Mouse (Mus musculus) lung, postnatal 36 days (tissue): ENCODE measurements at regions not wholly inside any gene's neighbourhood (a gene's known extent, or its start where the extent isn't known, plus 50 kb on each side); places are given as distances from the start of the nearest gene placed in this dataset.

ENCODE experiments used
- DNase-seq: peaks from one replicate; pipeline ENCODE4 v3.0.0; 2022; ENCODE audit warnings: mixed read lengths

GRCm38 (mm10) chr2:178597084-178597470, 166.7 kb downstream of the Cdh26 start:
- no peak for DNase-seq

- no peak for DNase-seq
These were observed 168.0 kb downstream of the Cdh26 start for GRCm38 (mm10) chr2:178598371-178598770.

- no peak for DNase-seq
These were observed 168.5 kb downstream of the Cdh26 start for GRCm38 (mm10) chr2:178598836-178599235.

GRCm38 (mm10) chr2:178603443-178603842, 173.1 kb downstream of the Cdh26 start:
- no peak for DNase-seq

- peak; percentile 75 for DNase-seq
These were observed 176.4 kb downstream of the Cdh26 start for GRCm38 (mm10) chr2:178606733-178607132.

GRCm38 (mm10) chr2:178610211-178610975, 180.1 kb downstream of the Cdh26 start:
- DNase-seq, result no peak

GRCm38 (mm10) chr2:178614761-178615160, 184.4 kb downstream of the Cdh26 start:
- DNase-seq, result no peak

GRCm38 (mm10) chr2:178622801-178623200, 192.5 kb downstream of the Cdh26 start:
- DNase-seq, result no peak

- DNase-seq, result no peak
These were observed 194.1 kb downstream of the Cdh26 start for GRCm38 (mm10) chr2:178624475-178624874.

GRCm38 (mm10) chr2:178624907-178625306, 194.6 kb downstream of the Cdh26 start:
- no peak for DNase-seq

- DNase-seq, result peak; percentile 66
These were observed 199.4 kb downstream of the Cdh26 start for GRCm38 (mm10) chr2:178629756-178630155.

- no peak for DNase-seq
These were observed 200.2 kb downstream of the Cdh26 start for GRCm38 (mm10) chr2:178630511-178630910.

- DNase-seq, result no peak
These were observed 201.0 kb downstream of the Cdh26 start for GRCm38 (mm10) chr2:178631336-178631735.

GRCm38 (mm10) chr2:178631966-178632365, 201.6 kb downstream of the Cdh26 start:
- DNase-seq, result no peak

GRCm38 (mm10) chr2:178632831-178633585, 202.7 kb downstream of the Cdh26 start:
- DNase-seq, result no peak

- no peak for DNase-seq
These were observed 203.8 kb downstream of the Cdh26 start for GRCm38 (mm10) chr2:178634116-178634515.

GRCm38 (mm10) chr2:178635685-178636084, 205.4 kb downstream of the Cdh26 start:
- peak; percentile 36 for DNase-seq

- DNase-seq, result peak; percentile 4
These were observed 206.6 kb downstream of the Cdh26 start for GRCm38 (mm10) chr2:178636901-178637300.

- DNase-seq, result peak; percentile 64
These were observed 212.1 kb downstream of the Cdh26 start for GRCm38 (mm10) chr2:178642137-178643052.

GRCm38 (mm10) chr2:178643053-178643402, 212.7 kb downstream of the Cdh26 start:
- DNase-seq, result no peak

- no peak for DNase-seq
These were observed 213.5 kb downstream of the Cdh26 start for GRCm38 (mm10) chr2:178643841-178644240.

- peak; percentile 11 for DNase-seq
These were observed 229.7 kb downstream of the Cdh26 start for GRCm38 (mm10) chr2:178660071-178660470.

GRCm38 (mm10) chr2:178662396-178662795, 232.1 kb downstream of the Cdh26 start:
- peak; percentile 69 for DNase-seq
